Mouse (Mus musculus): ENCODE results near the gene Fcna. TPM values are rescaled to one million over a fixed set of nuclear protein-coding genes. Genes with fewer than 3 reads are reported as not detected.

The Fcna gene
- total RNA-seq, 2 experiments from 2014 or later, result 6.3 TPM

DNA sequence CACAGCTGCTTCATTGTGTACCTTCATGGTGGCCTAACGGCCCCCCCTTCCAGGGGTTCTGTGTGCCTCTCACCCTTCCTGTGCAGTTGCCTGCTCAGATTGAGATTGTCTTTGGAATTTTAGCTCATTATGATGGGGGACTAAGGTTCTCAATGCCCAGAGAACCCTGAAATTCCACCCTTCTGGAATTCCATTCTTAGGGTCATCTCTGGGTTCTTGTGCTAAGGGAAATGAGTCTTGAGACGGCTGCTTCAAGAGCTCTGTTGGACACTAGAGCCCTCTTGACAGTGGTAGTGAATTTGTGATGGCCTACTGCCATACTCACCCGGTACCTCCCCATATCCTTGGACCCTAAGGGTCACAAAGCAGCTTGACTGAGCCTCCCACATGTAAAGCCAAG lies 10.3 kb downstream of the Fcna start, which contains the start of gene Ccdc183:
Gene Ccdc183 (minus strand): TSS at position 101 of the 400 bp plus-strand sequence.
- intact Hi-C loops (cut with DNase I), result no loop called here
- DNase-seq, result no peak

DNA sequence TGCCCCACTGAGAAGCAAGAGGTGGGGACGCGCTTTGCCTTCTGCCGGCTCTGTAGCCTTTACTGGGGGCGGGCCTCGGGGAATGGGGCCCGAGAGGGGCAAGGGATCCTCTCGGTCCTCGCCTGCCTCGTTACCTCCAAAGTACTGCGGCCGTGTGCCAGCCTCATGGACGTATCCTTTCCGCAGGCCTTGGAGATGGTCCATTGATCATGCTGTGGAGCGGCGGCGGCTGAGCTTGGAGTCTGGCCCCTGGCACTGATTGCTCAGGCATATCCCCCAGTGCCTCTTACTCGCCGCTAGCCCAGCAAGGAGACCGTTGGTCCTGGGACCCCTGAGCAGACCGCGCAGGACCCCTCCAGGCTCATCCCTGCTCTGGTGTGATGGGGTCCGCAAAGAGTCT lies 11.4 kb downstream of the Fcna start:
- no peak for DNase-seq

DNA sequence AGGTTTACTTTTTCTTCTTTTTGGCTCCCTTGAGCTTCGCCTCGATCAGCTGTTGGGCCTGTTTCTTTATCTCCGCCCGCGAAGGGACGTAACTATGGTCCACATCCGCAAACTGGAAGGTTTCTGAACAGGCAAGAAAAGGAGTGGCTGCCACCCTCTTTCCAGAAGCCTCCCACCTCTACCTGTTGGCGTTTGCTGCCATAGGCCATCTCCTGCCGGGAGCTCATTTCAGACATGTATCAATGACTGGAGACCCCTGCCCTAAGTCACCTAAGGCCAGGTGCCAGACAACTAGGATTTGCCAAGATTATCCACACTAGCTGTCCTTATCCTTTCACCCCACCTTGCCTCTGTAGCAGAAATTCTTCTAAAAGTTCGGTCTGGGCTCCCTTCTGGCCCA lies 19.2 kb downstream of the Fcna start:
- intact Hi-C loops (cut with DNase I), result no loop called here
- DNase-seq, result no peak

More for the DNA sequence above, 11.4 kb downstream of the Fcna start:
- intact Hi-C loops (cut with DNase I), result no loop called here

- intact Hi-C loops (cut with DNase I), result no loop called here
- peak; percentile 92 to 93 for DNase-seq
Measured at GRCm38 (mm10) chr2:25607761-25608622, 19.8 kb downstream of the Fcna start, which contains the start of gene Rabl6. Rabl6 (minus strand) TSS chr2:25608521.

DNA sequence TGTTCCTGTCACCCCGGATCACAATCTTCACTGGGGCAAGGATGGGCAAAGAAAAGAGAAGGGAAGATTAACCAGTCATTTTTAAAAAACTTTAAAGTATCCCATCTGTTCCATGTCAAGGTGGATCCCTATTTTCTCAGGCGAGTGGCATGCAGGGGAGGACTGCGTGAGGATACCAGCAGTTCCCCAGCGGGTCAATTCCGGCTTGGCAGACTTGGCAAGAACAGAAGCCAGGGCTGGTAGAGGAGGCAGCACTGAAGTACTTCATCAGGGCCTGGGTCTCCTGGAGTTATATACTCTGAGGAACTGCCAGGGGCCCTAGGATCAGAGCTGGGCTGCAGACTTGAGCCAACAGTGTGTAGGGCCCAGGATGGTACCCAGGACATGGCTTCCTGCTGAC lies 25.3 kb downstream of the Fcna start:
- intact Hi-C loops (cut with DNase I), result no loop called here
- no peak for DNase-seq

- DNase-seq, result no peak
- intact Hi-C loops (cut with DNase I), result no loop called here
Measured at GRCm38 (mm10) chr2:25600037-25600436, 27.8 kb downstream of the Fcna start.

DNA sequence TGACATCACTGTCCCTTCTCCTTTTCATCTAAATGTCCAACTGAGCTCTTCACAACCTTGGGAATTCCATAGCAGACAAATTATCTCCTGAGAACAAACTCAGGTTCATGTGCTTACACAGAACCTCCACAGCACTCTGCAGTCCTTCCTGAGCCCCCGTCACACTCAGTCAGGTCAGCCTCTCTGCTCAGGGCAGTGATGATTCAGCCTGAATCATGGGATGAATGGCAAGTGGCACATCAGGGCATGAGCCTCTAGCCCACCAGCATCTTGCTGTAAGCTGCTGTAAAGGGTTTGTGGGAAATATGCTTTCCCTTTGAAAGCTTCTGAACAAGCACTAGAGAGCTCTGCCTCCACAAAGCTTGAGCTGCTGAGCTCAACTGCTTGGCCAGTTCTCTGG lies 29.1 kb downstream of the Fcna start:
- no peak for DNase-seq
- intact Hi-C loops (cut with DNase I), result no loop called here

DNA sequence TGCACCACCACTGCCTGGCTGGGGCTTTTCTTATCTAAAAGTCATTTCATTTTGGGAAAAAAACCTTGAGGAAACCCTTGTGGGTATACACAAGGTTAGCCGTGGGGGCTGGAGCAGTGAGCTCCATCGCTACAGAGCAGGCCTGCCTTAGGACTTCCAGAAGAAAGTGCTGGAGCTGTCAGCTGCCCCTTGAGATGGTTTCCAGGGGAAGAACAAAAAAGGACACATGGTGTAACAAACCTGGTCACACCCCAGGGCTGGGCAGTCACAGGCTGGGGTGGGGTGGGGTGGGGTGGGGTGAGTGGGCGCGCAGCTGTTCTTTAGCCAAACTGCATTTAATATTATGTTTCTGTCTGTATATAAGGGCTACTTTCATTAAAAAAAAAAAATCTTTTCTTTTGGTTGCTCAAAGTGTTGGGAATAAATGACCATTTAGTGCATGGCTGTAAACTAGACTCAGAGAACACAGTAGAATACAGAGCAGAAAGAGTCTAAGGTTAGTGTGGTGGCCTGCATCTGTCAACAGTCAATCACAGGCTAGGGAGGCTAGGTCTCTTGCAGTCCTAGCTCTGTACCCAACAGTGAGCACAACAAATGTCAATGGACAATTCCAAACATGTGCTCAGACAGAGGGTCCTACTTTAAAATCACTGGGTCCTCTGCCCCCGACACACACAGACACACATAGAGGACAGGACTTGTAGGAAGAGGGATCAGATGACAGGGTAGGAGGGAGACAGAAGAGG lies 30.9 kb downstream of the Fcna start:
- intact Hi-C loops (cut with DNase I), result no loop called here
- DNase-seq, result no peak

- intact Hi-C loops (cut with DNase I), result no loop called here
- DNase-seq, result no peak
Measured at GRCm38 (mm10) chr2:25591863-25592262, 36.0 kb downstream of the Fcna start.

- no peak for DNase-seq
Measured at GRCm38 (mm10) chr2:25588227-25588907, 39.5 kb downstream of the Fcna start.

DNA sequence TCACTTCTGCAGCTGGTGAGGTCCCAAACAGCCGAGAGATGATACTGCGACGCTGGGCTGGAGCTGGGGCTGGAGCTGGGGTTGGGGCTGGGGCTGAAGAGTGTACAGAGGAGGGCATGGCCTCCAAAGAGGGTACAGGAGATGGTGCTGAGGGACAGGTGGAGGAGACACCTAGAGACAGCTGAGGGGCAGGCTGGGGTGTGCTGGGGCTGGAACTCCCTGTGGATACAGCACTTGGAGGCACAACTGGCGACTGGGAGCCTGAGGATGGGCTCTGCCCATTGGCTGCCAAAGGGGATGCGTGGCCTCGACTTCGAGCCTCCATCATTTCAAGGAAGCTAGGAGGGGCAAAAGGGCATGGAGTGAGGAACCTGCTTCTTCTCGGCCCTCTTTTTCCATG lies 40.5 kb downstream of the Fcna start:
- intact Hi-C loops (cut with DNase I), result no loop called here
- DNase-seq, result no peak

More at GRCm38 (mm10) chr2:25588227-25588907, 39.5 kb downstream of the Fcna start:
- intact Hi-C loops (cut with DNase I), result no loop called here

DNA sequence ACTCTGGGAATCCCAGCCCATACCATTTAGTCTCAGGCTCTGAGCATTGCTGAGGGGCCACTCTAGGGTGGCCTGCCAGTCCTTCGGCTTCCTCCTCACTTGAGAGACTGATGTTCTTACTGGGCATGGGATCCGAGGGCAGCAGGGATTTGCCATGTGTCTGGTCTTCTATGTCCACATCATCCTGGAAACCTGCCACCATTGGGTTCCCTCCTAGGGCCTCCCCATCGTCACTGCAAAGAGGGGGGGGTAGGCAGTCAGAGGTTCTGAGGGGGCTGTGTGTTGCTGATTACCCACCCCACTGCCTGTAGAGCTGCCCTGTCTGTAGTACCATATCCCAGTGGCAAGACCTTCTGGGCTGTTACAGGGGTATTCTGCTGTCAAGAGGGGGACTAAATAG lies 42.2 kb downstream of the Fcna start:
- DNase-seq, result no peak
- intact Hi-C loops (cut with DNase I), result no loop called here

DNA sequence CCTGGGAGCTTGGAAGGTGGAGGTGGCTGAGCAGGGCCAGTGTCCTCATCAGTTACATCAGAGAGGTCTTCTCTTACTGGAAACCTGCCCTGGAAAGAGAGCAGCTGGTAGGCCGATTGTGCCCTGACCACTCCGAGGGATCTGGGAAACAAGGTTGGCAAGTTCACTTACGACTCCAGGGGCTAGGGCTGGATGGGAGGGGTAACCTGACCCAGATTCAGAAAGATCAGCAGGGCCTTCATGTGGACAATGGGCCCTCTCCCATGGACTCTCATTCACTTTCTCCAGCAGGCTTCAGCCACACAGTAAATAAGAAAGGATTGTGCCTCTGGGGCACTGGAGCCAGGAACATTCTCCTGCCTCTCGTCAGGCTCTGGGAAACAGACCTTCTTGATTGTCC lies 43.0 kb downstream of the Fcna start:
- intact Hi-C loops (cut with DNase I), result no loop called here
- no peak for DNase-seq

DNA sequence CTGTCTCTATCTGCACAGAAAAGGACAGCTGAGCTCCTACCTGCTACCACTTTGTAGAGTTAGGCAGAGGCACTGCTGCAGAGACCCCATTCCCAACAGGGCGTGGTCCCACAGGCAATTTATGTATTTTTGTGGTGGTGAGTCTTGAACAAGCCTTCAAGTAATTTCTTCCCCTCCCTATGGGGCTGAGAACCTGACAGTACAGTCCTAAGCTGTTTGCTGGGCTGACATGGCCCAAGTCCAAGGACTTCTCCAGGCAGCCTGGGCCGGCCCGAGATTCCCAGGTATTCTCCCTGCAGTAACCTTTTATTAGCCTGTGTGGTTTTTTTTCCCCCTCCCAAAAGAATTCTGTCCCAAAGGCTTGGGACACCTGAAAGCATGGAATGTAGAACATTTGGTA lies 43.7 kb downstream of the Fcna start:
- DNase-seq, result no peak
- intact Hi-C loops (cut with DNase I), result no loop called here

DNA sequence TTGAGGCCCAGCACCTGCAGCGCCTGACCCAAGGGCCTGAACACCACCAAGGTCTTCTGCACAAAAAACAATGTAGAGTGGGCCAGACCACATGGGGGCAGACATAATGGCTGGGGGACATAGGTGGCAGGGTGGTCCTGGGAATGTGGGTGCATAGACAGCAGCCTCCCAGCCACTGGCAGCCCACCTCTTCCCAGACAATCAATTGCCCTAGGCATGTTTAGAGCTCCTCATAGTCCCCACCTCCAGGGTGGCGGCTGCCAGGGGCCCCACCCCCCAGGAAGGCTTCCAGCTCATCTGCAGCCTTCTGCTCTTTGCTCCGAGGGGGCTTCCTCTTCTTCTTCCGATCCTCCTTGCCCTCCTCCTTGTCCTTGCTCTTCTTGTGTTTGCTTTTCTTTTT lies 44.3 kb downstream of the Fcna start:
- intact Hi-C loops (cut with DNase I), result no loop called here
- DNase-seq, result no peak

DNA sequence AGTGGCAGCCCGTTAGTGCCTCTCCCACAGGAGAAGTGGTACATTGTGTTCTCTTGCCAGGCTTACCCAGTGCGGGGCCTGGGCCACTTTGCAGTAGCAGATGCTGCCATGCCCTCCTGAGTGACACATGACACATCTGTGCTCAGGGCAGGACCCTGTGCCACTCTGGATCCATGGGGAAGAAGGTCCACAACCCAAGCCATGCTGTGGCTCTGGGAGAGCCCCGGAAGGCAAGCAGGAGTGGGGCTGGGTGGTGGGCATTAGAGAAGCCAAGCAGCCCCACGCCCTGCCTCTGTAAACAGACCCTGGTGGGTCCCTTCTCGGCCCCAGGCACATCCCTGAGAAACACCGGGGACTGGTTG lies 44.7 kb downstream of the Fcna start:
- DNase-seq, result no peak

DNA sequence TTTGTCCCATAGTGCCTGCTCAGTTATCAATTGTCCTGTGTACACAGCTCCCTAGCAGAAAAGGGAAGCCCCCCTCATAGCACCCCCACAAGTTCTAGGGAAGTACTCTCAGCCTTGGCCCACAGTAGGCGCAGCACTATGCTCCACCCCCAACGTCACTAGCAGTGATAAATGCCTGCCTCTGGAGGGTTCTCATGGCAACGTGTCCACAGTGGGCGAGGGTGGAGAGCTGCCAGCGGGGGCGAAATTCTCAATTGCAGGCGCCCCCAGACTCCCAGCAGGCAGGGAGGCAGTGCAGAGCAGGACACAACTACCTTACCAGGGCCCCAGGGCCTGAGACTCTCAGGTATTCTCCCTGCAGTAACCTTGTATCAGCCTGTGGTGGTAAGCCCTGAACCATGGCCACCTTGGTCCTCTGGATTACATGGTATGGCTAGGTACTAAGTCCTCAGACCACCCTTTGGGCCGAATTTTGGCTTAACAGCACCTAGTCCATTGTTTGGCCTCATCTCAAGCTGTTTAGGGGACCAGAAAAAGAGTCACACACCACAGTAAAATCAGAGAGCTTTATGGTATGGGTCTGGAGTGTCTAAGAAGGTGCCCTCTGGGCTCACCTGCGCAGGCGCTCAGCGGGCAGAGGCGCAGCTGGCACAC lies 45.2 kb downstream of the Fcna start:
- DNase-seq, result no peak
- intact Hi-C loops (cut with DNase I), result no loop called here

More for the DNA sequence above, 44.7 kb downstream of the Fcna start:
- intact Hi-C loops (cut with DNase I), result no loop called here

- DNase-seq, result no peak
- intact Hi-C loops (cut with DNase I), result no loop called here
Measured at GRCm38 (mm10) chr2:25581901-25582301, 45.9 kb downstream of the Fcna start.

GRCm38 (mm10) chr2:25581294-25581864 lies 46.5 kb downstream of the Fcna start, which contains the start of gene Ajm1:
Ajm1 (minus strand) TSS chr2:25581757.
- peak; percentile 68 to 75 for DNase-seq
- intact Hi-C loops (cut with DNase I), result no loop called here

DNA sequence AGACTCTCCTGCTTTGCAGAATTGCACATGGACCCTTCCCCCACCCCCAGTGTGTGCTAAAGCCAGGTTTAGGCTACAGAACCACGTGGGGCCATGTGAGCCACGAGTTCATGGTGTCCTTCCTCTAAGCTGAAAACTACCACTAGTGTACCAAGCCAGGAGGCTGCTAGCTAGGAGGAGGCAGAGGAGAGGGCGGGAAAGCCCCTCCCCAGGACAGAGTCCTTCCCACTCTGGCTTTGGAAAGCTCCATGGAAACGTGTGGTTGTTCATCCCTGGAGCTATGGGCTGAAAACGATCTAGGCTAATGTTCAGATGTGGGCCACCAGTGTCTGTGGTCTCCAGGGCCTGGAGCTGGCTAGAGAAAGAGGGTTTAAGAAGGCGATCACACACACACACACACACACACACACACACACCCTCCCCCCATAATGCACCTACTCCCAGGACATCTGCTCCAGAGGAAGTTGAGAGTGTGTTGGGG lies 47.2 kb downstream of the Fcna start:
- intact Hi-C loops (cut with DNase I), result no loop called here
- DNase-seq, result no peak
